Mouse (Mus musculus): ENCODE results near the gene Ddx3y.

DNA sequence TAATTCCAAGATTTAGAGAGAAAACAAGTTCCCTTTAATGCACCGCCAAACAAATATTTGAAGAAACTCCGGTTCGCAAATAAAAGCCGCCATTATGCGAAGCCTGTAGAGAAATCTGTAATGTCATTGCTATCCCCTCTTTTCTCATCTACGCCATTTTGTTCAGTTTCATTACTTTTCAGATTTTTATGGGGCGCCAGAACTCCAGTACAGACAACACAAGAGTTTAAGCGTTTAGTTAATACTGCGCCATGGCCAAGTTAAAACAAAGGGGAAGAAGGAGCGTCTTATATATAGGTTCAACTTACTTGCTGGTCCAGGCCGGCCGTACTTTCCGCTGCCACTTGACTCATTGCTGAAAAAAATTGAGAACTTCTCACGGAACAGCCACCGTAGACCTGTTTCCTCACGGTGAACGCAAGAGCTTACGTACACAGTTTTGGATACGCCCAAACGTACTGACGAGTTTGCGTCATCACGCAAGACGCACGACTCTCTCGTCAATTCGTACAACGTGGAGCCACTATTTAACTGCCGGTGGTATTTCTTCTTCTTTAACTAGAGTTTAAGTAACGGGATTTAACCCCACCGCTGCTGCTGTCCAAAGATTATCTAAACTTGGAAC is at the start of gene Ddx3y:
- no peak for TF ChIP-seq CTCF (IDR thresholded peaks at IDR 0.05; ENCODE audit: low read depth)
- no peak for TF ChIP-seq EP300 (IDR thresholded peaks at IDR 0.05; ENCODE audit: low read depth)
